In genomic region chr1:38664777-38665176, GRCm38 (mm10) we compare ENCODE assay signal across 8 mouse cellular contexts. TPM values are rescaled to one million over a fixed set of nuclear protein-coding genes. Genes with fewer than 3 reads are reported as not detected.
DNase-seq lines count a peak whose midpoint lies in the region; ATAC-seq and TF ChIP-seq lines count a peak whose summit lies in the region.

Gene Aff3 (minus strand): TSS chr1:38664955.

- no peaks in the 10 kb centered on the region for H3K27me3 ChIP-seq in kidney, postnatal 0 days (ENCODE audit: insufficient read depth, low read length)
- no peaks in the 10 kb centered on the region for H3K27me3 ChIP-seq in embryonic facial prominence, embryonic 12.5 days
- H3K27me3 ChIP-seq in midbrain, embryonic 14.5 days (ENCODE audit: control insufficient read depth, insufficient read depth, low read length) = no peaks in the 10 kb centered on the region
- no peaks in the 10 kb centered on the region for H3K27me3 ChIP-seq in heart, embryonic 12.5 days (replicated peaks)

- H3K36me3 ChIP-seq in kidney, postnatal 0 days (ENCODE audit: insufficient read depth, low read length) = no peaks in the 10 kb centered on the region
- no peaks in the 10 kb centered on the region for H3K36me3 ChIP-seq in embryonic facial prominence, embryonic 12.5 days
- H3K36me3 ChIP-seq in midbrain, embryonic 14.5 days (ENCODE audit: control insufficient read depth, insufficient read depth, low read length) = no peaks in the 10 kb centered on the region
- H3K36me3 ChIP-seq in heart, embryonic 12.5 days = no peaks in the 10 kb centered on the region

- no peak within 1 kb of the TSS for H3K4me2 ChIP-seq in kidney, postnatal 0 days (ENCODE audit: low read length)
- no peak within 1 kb of the TSS for H3K4me2 ChIP-seq in embryonic facial prominence, embryonic 12.5 days (replicated peaks)
- H3K4me2 ChIP-seq in midbrain, embryonic 14.5 days (ENCODE audit: low read length) = no peak within 1 kb of the TSS
- H3K4me2 ChIP-seq in heart, embryonic 12.5 days = no peak within 1 kb of the TSS

- 72% methylated on average over 13 of the region's 13 CpGs for WGBS in kidney, postnatal 0 days
- WGBS in embryonic facial prominence, embryonic 12.5 days = 83% methylated on average over 13 of the region's 13 CpGs
- 93% methylated on average over 13 of the region's 13 CpGs for WGBS in midbrain, embryonic 14.5 days
- WGBS in heart, embryonic 12.5 days = 73% methylated on average over 13 of the region's 13 CpGs

- H3K9ac ChIP-seq in kidney, postnatal 0 days (ENCODE audit: low read depth, low read length) = no peak within 1 kb of the TSS
- no peak within 1 kb of the TSS for H3K9ac ChIP-seq in embryonic facial prominence, embryonic 12.5 days
- no peak within 1 kb of the TSS for H3K9ac ChIP-seq in midbrain, embryonic 14.5 days (replicated peaks; ENCODE audit: low read length)
- H3K9ac ChIP-seq in heart, embryonic 12.5 days = no peak within 1 kb of the TSS

- H3K4me3 ChIP-seq in kidney, postnatal 0 days (replicated peaks; ENCODE audit: low read depth, low read length) = no peak within 1 kb of the TSS
- no peak within 1 kb of the TSS for H3K4me3 ChIP-seq in embryonic facial prominence, embryonic 12.5 days
- H3K4me3 ChIP-seq in midbrain, embryonic 14.5 days (replicated peaks; ENCODE audit: low read depth, low read length) = no peak within 1 kb of the TSS
- no peak within 1 kb of the TSS for H3K4me3 ChIP-seq in heart, embryonic 12.5 days

- H3K9me3 ChIP-seq in kidney, postnatal 0 days (replicated peaks; ENCODE audit: low read length) = no peaks in the 10 kb centered on the region
- no peaks in the 10 kb centered on the region for H3K9me3 ChIP-seq in embryonic facial prominence, embryonic 12.5 days
- no peaks in the 10 kb centered on the region for H3K9me3 ChIP-seq in midbrain, embryonic 14.5 days (ENCODE audit: control insufficient read depth, low read length)
- H3K9me3 ChIP-seq in heart, embryonic 12.5 days (replicated peaks) = no peaks in the 10 kb centered on the region

- intact Hi-C loops in left cerebral cortex, postnatal 14 days (cut with DNase I) = no loop called here

- peak within 1 kb of the TSS; percentile 47; the same call in 1 of the 2 replicates for H3K27ac ChIP-seq in kidney, postnatal 0 days
- H3K27ac ChIP-seq in embryonic facial prominence, embryonic 12.5 days = no peak within 1 kb of the TSS
- H3K27ac ChIP-seq in midbrain, embryonic 14.5 days (replicated peaks; ENCODE audit: low read depth, low read length) = no peak within 1 kb of the TSS
- H3K27ac ChIP-seq in heart, embryonic 12.5 days (ENCODE audit: poor library complexity, severe bottlenecking) = no peak within 1 kb of the TSS

- DNase-seq in kidney, postnatal 0 days (ENCODE audit: low spot score) = no peak
- no peak for DNase-seq in kidney, adult 11 months
- no peak for DNase-seq in left cerebral cortex, postnatal 14 days (ENCODE audit: low spot score in 2 of 2)
- DNase-seq in midbrain, embryonic 14.5 days = no peak
- DNase-seq in thymus, postnatal 36 days = peak; percentile 70 to 77
- DNase-seq in right cerebral cortex, adult 2 months (ENCODE audit: low spot score in 2 of 2) = no peak

- H3K4me1 ChIP-seq in kidney, postnatal 0 days (replicated peaks; ENCODE audit: insufficient read depth, low read length) = no peaks in the 10 kb centered on the region
- H3K4me1 ChIP-seq in embryonic facial prominence, embryonic 12.5 days = peaks cover 10% of the 10 kb centered on the region
- no peaks in the 10 kb centered on the region for H3K4me1 ChIP-seq in midbrain, embryonic 14.5 days (ENCODE audit: control insufficient read depth, insufficient read depth, low read length)
- H3K4me1 ChIP-seq in heart, embryonic 12.5 days (replicated peaks) = peaks cover 8% of the 10 kb centered on the region; the same call in 1 of the 2 replicates

- ATAC-seq in kidney, postnatal 0 days (replicated peaks; ENCODE audit: low FRiP score, low read depth) = no peak
- no peak for ATAC-seq in embryonic facial prominence, embryonic 12.5 days (ENCODE audit: insufficient number of reproducible peaks, insufficient read depth, low FRiP score, low TSS enrichment)
- no peak for ATAC-seq in midbrain, embryonic 14.5 days (ENCODE audit: low FRiP score, low TSS enrichment)
- ATAC-seq in heart, embryonic 12.5 days (ENCODE audit: insufficient number of reproducible peaks, low FRiP score) = no peak

- TF ChIP-seq CTCF in kidney, postnatal 0 days (IDR thresholded peaks at IDR 0.05; ENCODE audit: low read depth) = no peak

RNA-seq across cellular contexts. Expression of gene Aff3, which starts in this region (rescaled TPM):
- polyA plus RNA-seq in kidney, postnatal 0 days (2015; fragmentation: Nextera tagmentation; extraction: Ambion mirVana) = 6.9 and 7.9 TPM in 2 replicates
- polyA plus RNA-seq in embryonic facial prominence, embryonic 12.5 days (2016; fragmentation: Nextera tagmentation; extraction: Ambion mirVana) = 32.9 and 38.0 TPM in 2 replicates
- 10 to 100 TPM; 82.9 to 86.5 TPM for total RNA-seq in left cerebral cortex, postnatal 14 days (2021)
- polyA plus RNA-seq in midbrain, embryonic 14.5 days (2014; fragmentation: Nextera tagmentation; extraction: Ambion mirVana) = 20.3 and 20.8 TPM in 2 replicates
- 5.3 and 5.7 TPM in 2 replicates for polyA plus RNA-seq in heart, embryonic 12.5 days (2016; fragmentation: Nextera tagmentation; extraction: Ambion mirVana)

Comparison
In these comparisons a context has a peak if more than half of its experiments do, and no peak if none do; other contexts are left out.
1. DNase-seq: peak in thymus, postnatal 36 days (2 of 2); none in kidney, postnatal 0 days (single experiment), kidney, adult 11 months (single experiment), left cerebral cortex, postnatal 14 days (0 of 2), midbrain, embryonic 14.5 days (single experiment) and right cerebral cortex, adult 2 months (0 of 2).